Mouse (Mus musculus): ENCODE data around the gene Slc35a2. TPM values are rescaled to one million over a fixed set of nuclear protein-coding genes. Genes with fewer than 3 reads are reported as not detected.
"Not testable (repeated sequence)": the region's sequence is repeated elsewhere in the genome, so short reads cannot be mapped to it uniquely, and the experiment has no call there.

Slc35a2 gene
- polyA plus RNA-seq, 1 experiment from 2014 or later = 10.9 TPM

DNA sequence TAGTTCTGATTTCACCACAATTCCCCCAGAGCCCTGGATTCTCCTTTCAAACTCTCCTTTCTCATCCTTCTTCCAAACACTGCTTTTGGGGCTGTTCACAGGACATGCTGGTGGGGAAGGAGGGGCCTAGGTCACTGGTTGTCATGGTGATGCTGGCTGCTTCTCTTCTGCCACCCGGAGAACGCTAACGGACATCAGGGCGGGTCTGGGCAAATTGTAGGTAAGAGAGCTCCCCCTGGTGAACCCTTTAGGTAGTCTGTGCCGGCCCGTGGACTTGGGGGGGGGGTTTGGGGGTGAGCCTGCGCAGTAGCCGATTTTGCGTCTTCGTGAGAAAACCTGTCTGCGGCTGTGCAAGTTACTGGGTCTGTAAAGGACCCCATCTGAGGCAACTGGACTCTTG is 4.0 kb upstream of the Slc35a2 start:
- Histone ChIP-seq H3K9me3 (ENCODE audit: control insufficient read depth, low read length) (no peaks in the 10 kb centered on the region), H3K27me3 (ENCODE audit: control insufficient read depth, insufficient read depth, low read length) (no peaks in the 10 kb centered on the region), H3K4me2 (ENCODE audit: low read depth, low read length, severe bottlenecking) (peak overlapping the region; percentile 91; the same call in 1 of the 2 replicates), H3K9ac (ENCODE audit: low read length) (no peak overlapping the region), H3K4me1 (replicated peaks; ENCODE audit: control insufficient read depth, insufficient read depth, low read length) (peaks cover 3% of the 10 kb centered on the region; the same call in 1 of the 2 replicates), H3K36me3 (ENCODE audit: control insufficient read depth, insufficient read depth, low read length) (no peaks in the 10 kb centered on the region), H3K4me3 (ENCODE audit: low read depth, low read length) (peak overlapping the region; percentile 41; the same call in 1 of the 2 replicates), H3K27ac (ENCODE audit: low read depth, low read length) (no peak overlapping the region)
- 19% methylated on average over 11 of the region's 11 CpGs for WGBS
- DNase-seq (ENCODE audit: low spot score) = peak; percentile 79
- peak; percentile 63 for ATAC-seq (replicated peaks; ENCODE audit: low FRiP score)

GRCm38 (mm10) chrX:7898211-7898610 is 14.4 kb downstream of the Slc35a2 start:
- WGBS = 30% methylated on average over 13 of the region's 13 CpGs
- H3K9me3 ChIP-seq (ENCODE audit: control insufficient read depth, low read length) = no peaks in the 10 kb centered on the region
- H3K9ac ChIP-seq (ENCODE audit: low read length) = peak overlapping the region; percentile 58; the same call in 1 of the 2 replicates
- peak overlapping the region; percentile 50 for H3K4me2 ChIP-seq (ENCODE audit: low read depth, low read length, severe bottlenecking)
- H3K36me3 ChIP-seq (ENCODE audit: control insufficient read depth, insufficient read depth, low read length) = no peaks in the 10 kb centered on the region
- no peaks in the 10 kb centered on the region for H3K27me3 ChIP-seq (ENCODE audit: control insufficient read depth, insufficient read depth, low read length)
- DNase-seq (ENCODE audit: low spot score) (no peak), ATAC-seq (replicated peaks; ENCODE audit: low FRiP score) (no peak)
- H3K27ac ChIP-seq (ENCODE audit: low read depth, low read length) = no peak overlapping the region
- no peaks in the 10 kb centered on the region; the same call in 1 of the 2 replicates for H3K4me1 ChIP-seq (replicated peaks; ENCODE audit: control insufficient read depth, insufficient read depth, low read length)
- peak overlapping the region; percentile 50 for H3K4me3 ChIP-seq (ENCODE audit: low read depth, low read length)

DNA sequence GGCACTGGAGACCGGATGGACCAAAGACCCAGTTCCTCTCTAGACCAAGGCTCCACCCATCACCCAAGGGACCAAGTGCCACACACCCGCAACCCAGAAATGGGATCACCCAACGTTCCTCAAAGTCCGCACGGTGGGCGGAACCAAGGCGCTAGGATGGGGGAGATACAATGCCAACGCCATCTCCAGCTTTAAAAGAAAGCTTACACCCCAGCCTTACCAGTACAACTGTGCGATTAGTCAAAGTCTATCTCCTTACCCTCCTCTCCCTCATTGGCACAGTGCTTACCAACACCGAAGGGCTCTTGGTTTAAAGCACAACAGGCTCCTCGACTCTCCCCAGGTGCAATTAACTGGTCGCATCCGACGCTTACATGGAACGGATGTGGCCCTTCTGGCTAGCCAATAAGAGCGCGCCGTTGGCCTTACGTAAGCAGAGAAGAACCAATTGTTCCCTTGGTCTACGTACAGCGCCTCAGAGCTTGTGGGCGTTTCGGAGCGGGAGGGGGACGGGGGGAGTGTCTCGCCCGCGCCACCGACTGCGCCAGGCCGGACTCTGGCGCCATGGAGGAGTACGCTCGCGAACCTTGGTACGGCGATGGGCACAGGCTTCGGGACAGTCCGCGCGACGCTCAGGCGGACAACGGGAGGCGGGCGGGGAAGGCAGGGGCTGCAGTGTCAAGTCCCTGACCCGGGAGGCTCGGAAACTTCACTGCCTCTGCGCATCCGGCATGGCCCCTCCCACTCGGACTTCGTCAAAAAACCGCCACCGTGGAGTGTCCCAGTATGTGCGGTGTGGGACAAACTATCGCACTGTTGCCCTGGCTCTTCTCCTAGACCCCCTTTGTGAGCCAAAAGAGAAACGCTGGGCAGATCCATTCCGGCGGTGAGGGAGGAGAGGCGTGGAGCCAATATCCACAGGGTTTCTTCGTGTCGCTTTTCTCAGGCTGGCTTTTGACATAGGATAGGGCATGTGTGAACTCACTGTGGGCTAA is 15.3 kb downstream of the Slc35a2 start, which contains the start of the genes Pqbp1 and Timm17b:
Pqbp1 (minus strand) TSS at position 390 of the 995 bp plus-strand sequence.
Timm17b (plus strand) TSS at position 478 of the 995 bp plus-strand sequence.
- no peaks in the 10 kb centered on the region; the same call in 1 of the 2 replicates for H3K4me1 ChIP-seq (replicated peaks; ENCODE audit: control insufficient read depth, insufficient read depth, low read length)
- no peaks in the 10 kb centered on the region for H3K9me3 ChIP-seq (ENCODE audit: control insufficient read depth, low read length)
- 17% methylated on average over 62 of the region's 62 CpGs for WGBS
- peak within 1 kb of the TSS; percentile 51 for H3K4me2 ChIP-seq (ENCODE audit: low read depth, low read length, severe bottlenecking)
- peak within 1 kb of the TSS; percentile 50 for H3K4me3 ChIP-seq (ENCODE audit: low read depth, low read length)
- no peaks in the 10 kb centered on the region for H3K27me3 ChIP-seq (ENCODE audit: control insufficient read depth, insufficient read depth, low read length)
- peak; percentile 99 for ATAC-seq (replicated peaks; ENCODE audit: low FRiP score)
- H3K9ac ChIP-seq (ENCODE audit: low read length) = peak within 1 kb of the TSS; percentile 58
- DNase-seq (ENCODE audit: low spot score) = peak; percentile 87
- H3K27ac ChIP-seq (ENCODE audit: low read depth, low read length) = peak within 1 kb of the TSS; percentile 78
- no peaks in the 10 kb centered on the region for H3K36me3 ChIP-seq (ENCODE audit: control insufficient read depth, insufficient read depth, low read length)

GRCm38 (mm10) chrX:7904441-7904840 is 20.6 kb downstream of the Slc35a2 start:
- 95% methylated on average over 5 of the region's 5 CpGs for WGBS

GRCm38 (mm10) chrX:7907735-7908134 is 23.9 kb downstream of the Slc35a2 start, which contains the start of gene Gm10491:
Gene Gm10491 (minus strand): TSS chrX:7907835.
- no peak within 1 kb of the TSS for H3K4me3 ChIP-seq (ENCODE audit: low read depth, low read length)
- no peaks in the 10 kb centered on the region for H3K27me3 ChIP-seq (ENCODE audit: control insufficient read depth, insufficient read depth, low read length)
- no peaks in the 10 kb centered on the region for H3K4me1 ChIP-seq (replicated peaks; ENCODE audit: control insufficient read depth, insufficient read depth, low read length)
- WGBS = 90% methylated on average over 5 of the region's 5 CpGs
- H3K9ac ChIP-seq (ENCODE audit: low read length) = no peak within 1 kb of the TSS
- no peak within 1 kb of the TSS for H3K27ac ChIP-seq (ENCODE audit: low read depth, low read length)
- no peaks in the 10 kb centered on the region for H3K36me3 ChIP-seq (ENCODE audit: control insufficient read depth, insufficient read depth, low read length)
- H3K4me2 ChIP-seq (ENCODE audit: low read depth, low read length, severe bottlenecking) = no peak within 1 kb of the TSS
- DNase-seq (ENCODE audit: low spot score) (no peak), ATAC-seq (replicated peaks; ENCODE audit: low FRiP score) (no peak)
- no peaks in the 10 kb centered on the region for H3K9me3 ChIP-seq (ENCODE audit: control insufficient read depth, low read length)

More at GRCm38 (mm10) chrX:7904441-7904840, 20.6 kb downstream of the Slc35a2 start:
- Histone ChIP-seq H3K9me3 (ENCODE audit: control insufficient read depth, low read length) (no peaks in the 10 kb centered on the region), H3K4me2 (ENCODE audit: low read depth, low read length, severe bottlenecking) (no peak overlapping the region), H3K27ac (ENCODE audit: low read depth, low read length) (no peak overlapping the region), H3K4me3 (ENCODE audit: low read depth, low read length) (no peak overlapping the region), H3K27me3 (ENCODE audit: control insufficient read depth, insufficient read depth, low read length) (no peaks in the 10 kb centered on the region), H3K9ac (ENCODE audit: low read length) (no peak overlapping the region), H3K36me3 (ENCODE audit: control insufficient read depth, insufficient read depth, low read length) (no peaks in the 10 kb centered on the region), H3K4me1 (replicated peaks; ENCODE audit: control insufficient read depth, insufficient read depth, low read length) (no peaks in the 10 kb centered on the region)
- ATAC-seq (replicated peaks; ENCODE audit: low FRiP score) (no peak), DNase-seq (ENCODE audit: low spot score) (no peak)

DNA sequence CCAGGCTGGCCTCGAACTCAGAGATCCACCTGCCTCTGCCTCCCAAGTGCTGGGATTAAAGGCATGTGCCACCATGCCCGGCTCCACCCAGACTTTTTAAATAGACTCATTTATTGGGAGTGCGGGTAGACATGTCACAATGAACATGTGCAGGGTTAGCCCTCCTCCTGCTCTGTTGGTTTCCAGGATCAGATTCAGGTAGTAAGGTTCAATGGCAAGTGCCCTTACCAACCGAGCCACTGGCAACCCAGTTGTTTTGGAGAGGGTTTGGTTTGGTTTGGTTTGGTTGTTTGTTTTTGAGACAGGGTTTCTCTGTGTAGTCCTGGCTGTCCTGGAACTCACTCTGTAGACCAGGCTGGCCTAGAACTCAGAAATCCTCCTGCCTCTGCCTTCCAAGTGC is 25.4 kb downstream of the Slc35a2 start, which contains the start of gene Gm10490:
Gm10490 (plus strand) TSS at position 301 of the 400 bp plus-strand sequence.
- not testable (repeated sequence) for H3K9ac ChIP-seq (ENCODE audit: low read length); H3K27ac ChIP-seq (ENCODE audit: low read depth, low read length); H3K36me3 ChIP-seq (ENCODE audit: control insufficient read depth, insufficient read depth, low read length); DNase-seq (ENCODE audit: low spot score); H3K4me1 ChIP-seq (replicated peaks; ENCODE audit: control insufficient read depth, insufficient read depth, low read length); H3K9me3 ChIP-seq (ENCODE audit: control insufficient read depth, low read length); H3K27me3 ChIP-seq (ENCODE audit: control insufficient read depth, insufficient read depth, low read length); H3K4me2 ChIP-seq (ENCODE audit: low read depth, low read length, severe bottlenecking); ATAC-seq (replicated peaks; ENCODE audit: low FRiP score); H3K4me3 ChIP-seq (ENCODE audit: low read depth, low read length)
- 90% methylated on average over 4 of the region's 4 CpGs for WGBS

- Histone ChIP-seq H3K4me3 (ENCODE audit: low read depth, low read length) (no peak overlapping the region), H3K9ac (ENCODE audit: low read length) (no peak overlapping the region), H3K4me2 (ENCODE audit: low read depth, low read length, severe bottlenecking) (no peak overlapping the region), H3K9me3 (ENCODE audit: control insufficient read depth, low read length) (no peaks in the 10 kb centered on the region), H3K27ac (ENCODE audit: low read depth, low read length) (no peak overlapping the region), H3K36me3 (ENCODE audit: control insufficient read depth, insufficient read depth, low read length) (no peaks in the 10 kb centered on the region), H3K4me1 (replicated peaks; ENCODE audit: control insufficient read depth, insufficient read depth, low read length) (no peaks in the 10 kb centered on the region), H3K27me3 (ENCODE audit: control insufficient read depth, insufficient read depth, low read length) (no peaks in the 10 kb centered on the region)
- ATAC-seq (replicated peaks; ENCODE audit: low FRiP score) (no peak), DNase-seq (ENCODE audit: low spot score) (no peak)
- WGBS = 36% methylated on average over 6 of the region's 6 CpGs
Measured at GRCm38 (mm10) chrX:7910473-7910872, 26.6 kb downstream of the Slc35a2 start.

GRCm38 (mm10) chrX:7915669-7916068 is 31.8 kb downstream of the Slc35a2 start:
- DNase-seq (ENCODE audit: low spot score); H3K27ac ChIP-seq (ENCODE audit: low read depth, low read length); H3K4me2 ChIP-seq (ENCODE audit: low read depth, low read length, severe bottlenecking); H3K9ac ChIP-seq (ENCODE audit: low read length); H3K9me3 ChIP-seq (ENCODE audit: control insufficient read depth, low read length); ATAC-seq (replicated peaks; ENCODE audit: low FRiP score); H3K4me3 ChIP-seq (ENCODE audit: low read depth, low read length); H3K36me3 ChIP-seq (ENCODE audit: control insufficient read depth, insufficient read depth, low read length); H3K27me3 ChIP-seq (ENCODE audit: control insufficient read depth, insufficient read depth, low read length); H3K4me1 ChIP-seq (replicated peaks; ENCODE audit: control insufficient read depth, insufficient read depth, low read length): not testable (repeated sequence)
- 33% methylated on average over 3 of the region's 3 CpGs for WGBS
